Mouse (Mus musculus): Measurements from ENCODE around the gene Scrn1.

The Scrn1 gene

DNA sequence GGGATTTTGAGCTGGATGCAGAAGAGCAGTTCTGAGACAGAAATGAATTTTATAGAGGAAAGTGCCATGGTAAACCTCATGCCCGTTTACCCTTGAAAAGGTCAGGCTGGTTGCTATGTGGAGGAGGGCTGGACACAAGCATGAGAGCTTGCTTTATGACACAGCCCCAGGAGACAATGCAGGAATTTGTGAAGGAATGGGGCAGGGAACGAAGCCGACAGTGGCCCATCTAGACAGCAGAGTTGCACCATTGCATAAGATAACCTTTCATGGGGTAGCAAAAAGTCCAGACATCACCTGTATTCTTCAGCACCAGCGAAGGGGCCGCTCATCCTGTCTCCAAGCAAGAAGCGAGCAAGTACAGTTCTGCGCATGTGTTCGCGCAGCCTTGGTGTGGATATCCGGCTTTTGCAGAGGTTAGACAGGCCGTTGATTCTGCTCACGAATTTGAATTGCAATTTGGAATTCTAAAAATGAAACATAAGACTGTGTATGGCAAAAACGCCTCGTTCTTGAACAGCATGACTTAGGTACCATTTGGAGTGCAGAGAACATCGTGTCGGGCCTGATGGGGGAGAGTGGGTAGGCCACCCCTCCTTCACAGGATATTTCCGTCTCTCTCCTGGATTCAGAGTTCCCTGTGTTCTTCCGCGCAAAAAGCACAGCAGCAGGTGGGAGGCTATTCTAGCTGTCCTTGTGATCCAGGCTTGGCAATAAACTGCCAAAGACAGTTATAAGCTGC, 90.2 kb downstream of the Scrn1 start:
- DNase-seq (ENCODE audit: low read depth, low spot score): peak; percentile 70

GRCm38 (mm10) chr6:54472846-54473715, 93.2 kb downstream of the Scrn1 start:
- DNase-seq (ENCODE audit: low read depth, low spot score): no peak

DNA sequence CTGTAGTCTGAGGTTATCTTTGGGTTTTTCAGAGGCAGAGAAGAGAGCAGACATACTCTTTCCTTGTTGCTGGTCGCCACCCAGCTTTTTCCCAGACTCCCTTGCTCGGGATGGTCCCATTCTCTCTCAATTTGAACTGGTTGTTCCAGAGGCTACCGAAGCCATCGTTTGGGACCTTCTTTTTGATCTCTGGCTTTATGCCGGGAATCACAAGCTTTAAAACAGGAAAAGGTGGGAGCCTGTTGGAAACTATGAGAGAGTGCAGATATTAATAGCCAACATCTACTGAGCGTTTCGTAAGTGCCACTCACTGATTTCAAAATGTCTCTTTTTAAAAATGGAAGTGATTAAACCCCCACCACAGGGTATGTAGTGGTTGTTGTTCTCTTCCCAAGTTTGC, 94.4 kb downstream of the Scrn1 start:
- no peak for DNase-seq (ENCODE audit: low read depth, low spot score)

- DNase-seq (ENCODE audit: low read depth, low spot score): no peak
Observed at GRCm38 (mm10) chr6:54467371-54467770, 98.9 kb downstream of the Scrn1 start.

GRCm38 (mm10) chr6:54464926-54465325, 101.4 kb downstream of the Scrn1 start:
- no peak for DNase-seq (ENCODE audit: low read depth, low spot score)

GRCm38 (mm10) chr6:54463701-54464458, 102.4 kb downstream of the Scrn1 start:
- no peak for DNase-seq (ENCODE audit: low read depth, low spot score)

DNA sequence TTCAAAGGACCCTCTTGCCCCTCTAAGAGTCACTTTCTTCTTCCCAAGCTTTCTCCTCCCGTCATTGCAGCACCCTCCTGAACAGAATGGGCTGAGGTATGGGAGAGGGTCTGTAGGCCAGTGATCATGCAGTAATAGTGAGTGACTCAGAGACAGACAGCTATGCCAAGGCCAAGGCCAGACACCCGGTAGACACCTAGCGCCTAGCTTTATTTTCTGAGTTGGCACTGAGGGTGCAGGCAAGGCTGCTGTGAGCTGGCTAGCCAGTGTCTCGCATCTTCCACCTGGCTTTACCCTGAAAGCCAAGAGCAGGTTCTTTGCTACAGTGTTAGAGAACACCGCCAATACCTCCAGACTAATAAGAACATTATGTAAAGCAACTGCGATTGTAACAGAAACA, 103.5 kb downstream of the Scrn1 start:
- no peak for DNase-seq (ENCODE audit: low read depth, low spot score)

DNA sequence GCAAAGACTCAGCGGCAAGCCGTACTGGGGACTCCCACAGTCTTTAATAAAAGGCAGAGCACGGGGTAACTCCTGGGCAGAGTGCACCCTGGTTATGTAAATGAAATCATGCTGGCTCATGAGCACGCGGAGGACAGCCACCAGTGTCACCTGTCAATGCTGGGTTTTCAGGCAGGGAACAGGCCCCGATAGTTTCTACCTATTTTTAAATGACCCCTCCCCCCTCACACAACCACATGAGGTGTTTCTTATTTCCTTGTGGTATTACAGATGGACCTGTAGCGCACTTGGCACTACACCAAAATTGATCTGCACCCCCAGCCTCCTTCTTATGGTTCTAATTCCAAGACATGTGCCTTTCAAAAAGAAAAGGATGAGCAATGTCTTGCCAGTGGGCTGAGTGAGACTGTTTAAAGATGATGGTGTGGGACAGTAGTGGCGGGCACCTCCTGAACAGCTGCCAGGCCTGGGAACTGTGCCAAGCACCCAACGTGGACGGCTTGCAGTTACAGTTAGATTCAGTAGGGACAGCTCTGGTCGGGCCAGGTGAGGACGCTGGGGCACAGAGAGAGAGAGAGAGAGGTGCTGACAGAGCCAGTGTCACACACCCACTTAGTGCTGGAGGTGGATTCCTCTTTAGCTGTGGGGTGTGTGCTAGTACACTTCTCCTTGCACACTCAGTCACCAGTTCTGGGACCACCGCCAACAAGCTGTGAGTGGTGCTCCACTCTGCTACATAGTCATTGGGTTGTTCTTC, 105.2 kb downstream of the Scrn1 start:
- DNase-seq (ENCODE audit: low read depth, low spot score): no peak

- no peak for DNase-seq (ENCODE audit: low read depth, low spot score)
Observed at GRCm38 (mm10) chr6:54460172-54460914, 105.9 kb downstream of the Scrn1 start.

GRCm38 (mm10) chr6:54459661-54460060, 106.6 kb downstream of the Scrn1 start:
- no peak for DNase-seq (ENCODE audit: low read depth, low spot score)

Data from R1 (cell line).